Mouse (Mus musculus): ENCODE results near the gene Rhox12. TPM values are rescaled to one million over a fixed set of nuclear protein-coding genes. Genes with fewer than 3 reads are reported as not detected.

Gene Rhox12
- not detected in 2 replicates for polyA plus RNA-seq (2015; fragmentation: Nextera tagmentation; extraction: Ambion mirVana)

- Histone ChIP-seq H3K27me3 (no peaks in the 10 kb centered on the region), H3K4me1 (no peaks in the 10 kb centered on the region), H3K4me2 (replicated peaks) (no peak within 1 kb of the TSS), H3K9me3 (no peaks in the 10 kb centered on the region), H3K36me3 (no peaks in the 10 kb centered on the region), H3K27ac (no peak within 1 kb of the TSS), H3K4me3 (no peak within 1 kb of the TSS), H3K9ac (no peak within 1 kb of the TSS)
- ATAC-seq (ENCODE audit: low FRiP score, low read depth): no peak
- WGBS: 68% methylated on average over 4 of the region's 4 CpGs
These were observed at the start of gene Rhox12 for GRCm38 (mm10) chrX:38110807-38111206. TSS of gene Rhox12 (minus strand) at chrX:38110907.

DNA sequence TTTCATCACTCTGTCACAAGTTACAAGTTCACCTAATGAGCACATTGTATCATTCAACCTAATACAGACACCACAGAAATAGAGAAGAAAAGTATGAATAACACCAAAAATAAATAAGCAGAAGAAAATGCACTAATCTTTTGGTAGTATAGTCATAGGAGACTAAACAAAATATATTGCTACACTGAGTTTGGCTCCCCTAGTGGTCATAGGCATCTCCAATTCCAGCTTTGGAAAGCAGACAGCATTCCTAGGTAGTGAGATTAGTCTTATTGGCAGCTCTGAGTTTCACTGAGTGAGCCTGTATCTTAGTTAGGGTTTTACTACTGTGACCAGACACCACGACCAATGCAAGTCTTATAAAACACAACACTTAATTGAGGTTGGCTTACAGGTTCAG is 48.4 kb upstream of the Rhox12 start:
- H3K27me3 ChIP-seq: no peaks in the 10 kb centered on the region
- H3K4me2 ChIP-seq (replicated peaks): no peak overlapping the region
- no peaks in the 10 kb centered on the region for H3K9me3 ChIP-seq
- ATAC-seq (ENCODE audit: low FRiP score, low read depth): no peak
- H3K27ac ChIP-seq: no peak overlapping the region
- H3K4me1 ChIP-seq: no peaks in the 10 kb centered on the region
- WGBS: 44% methylated on average over 1 of the region's 1 CpGs
- no peak overlapping the region for H3K4me3 ChIP-seq
- no peaks in the 10 kb centered on the region for H3K36me3 ChIP-seq
- H3K9ac ChIP-seq: no peak overlapping the region

DNA sequence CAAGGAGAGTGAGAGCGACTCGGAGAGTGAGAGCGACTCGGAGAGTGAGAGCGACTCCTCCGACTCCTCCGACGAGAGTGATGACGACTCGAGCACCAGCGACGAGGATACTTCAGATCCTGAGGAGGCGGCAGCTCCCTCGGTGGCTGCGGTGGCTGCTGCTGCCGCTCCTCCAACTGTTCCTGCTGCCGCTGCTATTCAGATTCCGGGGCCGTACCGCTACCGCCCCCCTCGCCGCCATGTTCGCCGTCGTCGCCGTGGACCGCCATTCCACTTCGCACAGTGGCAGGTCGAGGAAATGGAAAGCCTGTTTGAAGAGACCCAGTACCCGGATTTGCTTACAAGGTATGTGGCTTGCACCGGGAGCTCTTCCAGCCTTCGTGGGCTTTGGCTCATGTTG is 10.8 kb upstream of the Rhox12 start:
- 90% methylated on average over 34 of the region's 34 CpGs for WGBS
- ATAC-seq (ENCODE audit: low FRiP score, low read depth): no peak
- Histone ChIP-seq H3K4me1 (no peaks in the 10 kb centered on the region), H3K9me3 (peaks cover 16% of the 10 kb centered on the region), H3K4me3 (no peak overlapping the region), H3K27me3 (no peaks in the 10 kb centered on the region), H3K9ac (no peak overlapping the region), H3K36me3 (no peaks in the 10 kb centered on the region), H3K27ac (no peak overlapping the region), H3K4me2 (replicated peaks) (no peak overlapping the region)

DNA sequence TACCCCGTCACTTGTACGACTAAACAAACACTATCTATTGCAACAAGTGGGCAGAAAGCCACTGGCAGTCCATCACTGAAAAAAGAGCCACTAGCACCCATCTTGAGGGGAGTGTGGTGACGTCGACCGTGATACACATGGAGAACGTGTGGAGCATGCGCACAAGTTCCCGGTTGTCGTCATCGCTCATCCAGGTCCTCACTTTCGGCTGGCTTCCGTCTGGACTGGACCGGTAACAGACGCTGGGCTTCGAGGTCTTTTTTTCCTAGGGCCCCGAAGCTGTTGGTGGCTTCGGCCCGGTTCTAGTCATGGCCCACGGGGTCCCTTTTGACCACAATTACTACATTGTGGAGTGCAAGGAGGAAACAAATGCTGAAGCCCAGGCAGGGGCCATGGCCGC is 10.3 kb upstream of the Rhox12 start, which contains the start of gene Rhox13:
Gene Rhox13 (plus strand): TSS at position 238 of the 400 bp plus-strand sequence.
- 91% methylated on average over 20 of the region's 20 CpGs for WGBS

DNA sequence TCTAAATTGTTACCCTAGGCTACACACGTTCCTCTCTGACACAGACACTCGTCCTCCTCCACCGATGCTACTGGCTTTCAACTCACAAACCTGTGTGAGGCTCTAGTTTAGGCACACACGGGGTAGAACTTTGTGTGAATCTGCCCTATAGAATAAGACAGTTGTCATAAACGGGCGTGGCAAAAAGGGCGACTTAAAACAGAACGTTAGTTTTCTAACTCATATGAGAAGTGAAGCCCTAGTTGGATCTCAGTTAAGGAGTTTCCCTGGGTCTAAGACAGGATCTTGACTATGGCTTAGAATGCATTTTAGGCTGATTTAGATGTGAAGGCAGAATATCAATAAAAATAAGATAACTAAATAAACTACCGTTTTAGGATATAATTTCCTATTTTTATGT is 25.7 kb downstream of the Rhox12 start, which contains the start of gene Rhox11:
Gene Rhox11 (minus strand): TSS at position 101 of the 400 bp plus-strand sequence.
- no peaks in the 10 kb centered on the region for H3K4me1 ChIP-seq
- no peak for ATAC-seq (ENCODE audit: low FRiP score, low read depth)
- H3K27me3 ChIP-seq: no peaks in the 10 kb centered on the region
- H3K9ac ChIP-seq: no peak within 1 kb of the TSS
- H3K4me3 ChIP-seq: no peak within 1 kb of the TSS
- H3K4me2 ChIP-seq (replicated peaks): 0 out of 2 replicates have a peak within 1 kb of the TSS, but pooled peaks have one; percentile 11
- no peaks in the 10 kb centered on the region for H3K9me3 ChIP-seq
- 83% methylated on average over 9 of the region's 9 CpGs for WGBS
- H3K36me3 ChIP-seq: no peaks in the 10 kb centered on the region
- H3K27ac ChIP-seq: no peak within 1 kb of the TSS

More for the DNA sequence above, 10.3 kb upstream of the Rhox12 start, which contains the start of gene Rhox13:
- ATAC-seq (ENCODE audit: low FRiP score, low read depth): no peak
- no peaks in the 10 kb centered on the region for H3K36me3 ChIP-seq
- no peak within 1 kb of the TSS for H3K9ac ChIP-seq
- H3K4me3 ChIP-seq: no peak within 1 kb of the TSS
- H3K4me1 ChIP-seq: no peaks in the 10 kb centered on the region
- no peak within 1 kb of the TSS for H3K4me2 ChIP-seq (replicated peaks)
- H3K27ac ChIP-seq: no peak within 1 kb of the TSS
- peaks cover 16% of the 10 kb centered on the region for H3K9me3 ChIP-seq
- H3K27me3 ChIP-seq: no peaks in the 10 kb centered on the region

DNA sequence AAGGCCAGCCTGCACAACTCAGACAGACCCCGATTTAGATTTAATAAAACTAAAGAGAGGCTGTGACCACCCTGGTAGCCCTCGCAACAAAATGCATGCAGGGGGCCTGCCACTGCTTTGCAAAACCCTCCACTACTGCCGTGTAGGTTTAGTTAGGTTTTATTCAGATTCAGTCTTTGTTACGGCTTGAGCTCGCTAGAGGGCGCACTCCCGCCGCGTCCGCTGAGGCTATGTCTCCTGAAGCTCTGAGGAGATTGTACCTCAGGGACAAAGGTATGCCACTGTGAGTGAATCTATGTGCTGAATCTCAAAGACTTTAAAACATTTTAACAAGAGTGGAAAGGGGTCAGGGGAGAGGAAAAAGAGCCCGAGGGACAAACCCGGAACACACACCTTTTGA is 26.5 kb downstream of the Rhox12 start:
- H3K36me3 ChIP-seq: no peaks in the 10 kb centered on the region
- no peak overlapping the region for H3K9ac ChIP-seq
- H3K4me3 ChIP-seq: no peak overlapping the region
- H3K4me1 ChIP-seq: no peaks in the 10 kb centered on the region
- 18% methylated on average over 12 of the region's 12 CpGs for WGBS
- no peaks in the 10 kb centered on the region for H3K9me3 ChIP-seq
- ATAC-seq (ENCODE audit: low FRiP score, low read depth): no peak
- no peaks in the 10 kb centered on the region for H3K27me3 ChIP-seq
- H3K27ac ChIP-seq: no peak overlapping the region
- H3K4me2 ChIP-seq (replicated peaks): 0 out of 2 replicates have a peak overlapping the region, but pooled peaks have one; percentile 11

GRCm38 (mm10) chrX:38066175-38066574 is 44.5 kb downstream of the Rhox12 start, which contains the start of gene Rhox10:
TSS of gene Rhox10 (plus strand) at chrX:38066475.
- 86% methylated on average over 11 of the region's 11 CpGs for WGBS
- Histone ChIP-seq H3K9me3 (no peaks in the 10 kb centered on the region), H3K4me3 (no peak within 1 kb of the TSS), H3K27me3 (no peaks in the 10 kb centered on the region), H3K4me2 (replicated peaks) (no peak within 1 kb of the TSS), H3K36me3 (no peaks in the 10 kb centered on the region), H3K4me1 (no peaks in the 10 kb centered on the region), H3K27ac (no peak within 1 kb of the TSS), H3K9ac (no peak within 1 kb of the TSS)
- no peak for ATAC-seq (ENCODE audit: low FRiP score, low read depth)

GRCm38 (mm10) chrX:38061544-38061943 is 49.2 kb downstream of the Rhox12 start:
- ATAC-seq (ENCODE audit: low FRiP score, low read depth): no peak
- Histone ChIP-seq H3K4me2 (replicated peaks) (no peak overlapping the region), H3K9me3 (no peaks in the 10 kb centered on the region), H3K4me3 (no peak overlapping the region), H3K4me1 (no peaks in the 10 kb centered on the region), H3K9ac (no peak overlapping the region), H3K27ac (no peak overlapping the region), H3K36me3 (no peaks in the 10 kb centered on the region), H3K27me3 (no peaks in the 10 kb centered on the region)
- whole genome bisulfite sequencing: 0% methylated on average over 1 of the region's 1 CpGs

Other genes with a start within 250 kb of the Rhox12 start
- not detected in 2 replicates for gene Rhox8, start 232.0 kb downstream of the Rhox12 start, polyA plus RNA-seq (2015; fragmentation: Nextera tagmentation; extraction: Ambion mirVana)
- not detected in 2 replicates for gene Rhox7b, start 213.7 kb downstream of the Rhox12 start, polyA plus RNA-seq (2015; fragmentation: Nextera tagmentation; extraction: Ambion mirVana)
- gene Rhox9, start 209.1 kb downstream of the Rhox12 start, polyA plus RNA-seq (2015; fragmentation: Nextera tagmentation; extraction: Ambion mirVana): not detected in 2 replicates
- gene Btg1-ps1, start 92.1 kb downstream of the Rhox12 start, polyA plus RNA-seq (2015; fragmentation: Nextera tagmentation; extraction: Ambion mirVana): not detected in 2 replicates
- not detected in 2 replicates for gene Btg1-ps2, start 67.8 kb downstream of the Rhox12 start, polyA plus RNA-seq (2015; fragmentation: Nextera tagmentation; extraction: Ambion mirVana)
- gene Rhox10, start 44.4 kb downstream of the Rhox12 start, polyA plus RNA-seq (2015; fragmentation: Nextera tagmentation; extraction: Ambion mirVana): not detected in 2 replicates
- not detected in 2 replicates for gene Rhox11, start 25.8 kb downstream of the Rhox12 start, polyA plus RNA-seq (2015; fragmentation: Nextera tagmentation; extraction: Ambion mirVana)
- gene Rhox13, start 10.3 kb upstream of the Rhox12 start, polyA plus RNA-seq (2015; fragmentation: Nextera tagmentation; extraction: Ambion mirVana): not detected in 2 replicates
- 3.5 and 3.6 TPM in 2 replicates for gene Zbtb33, start 78.9 kb upstream of the Rhox12 start, polyA plus RNA-seq (2015; fragmentation: Nextera tagmentation; extraction: Ambion mirVana)
- 32.4 and 34.0 TPM in 2 replicates for gene Tmem255a, start 141.5 kb upstream of the Rhox12 start, polyA plus RNA-seq (2015; fragmentation: Nextera tagmentation; extraction: Ambion mirVana)
- 1.7 and 2.2 TPM in 2 replicates for gene Atp1b4, start 205.3 kb upstream of the Rhox12 start, polyA plus RNA-seq (2015; fragmentation: Nextera tagmentation; extraction: Ambion mirVana)